Mouse (Mus musculus) G1E (cell line): ENCODE measurements around the gene Rptor. TPM values are rescaled to one million over a fixed set of nuclear protein-coding genes. Genes with fewer than 3 reads are reported as not detected.

ENCODE experiments used
- ATAC-seq: 2 replicates; pipeline ENCODE4 v1.8.0; 2016; ENCODE audit warnings: mild to moderate bottlenecking; ENCODE audit not compliant: insufficient number of reproducible peaks, poor library complexity, low FRiP score, severe bottlenecking; ENCODE audit errors: extremely low read depth
- DNase-seq: peaks from one replicate; pipeline ENCODE4 v3.0.0; 2012; ENCODE audit warnings: low spot score
- H3K27me3 ChIP-seq: 2 replicates; pipeline ENCODE4 v1.6.1; 2012; ENCODE audit warnings: mild to moderate bottlenecking, low read length, inconsistent platforms; ENCODE audit not compliant: insufficient read depth
- H3K36me3 ChIP-seq: replicated peaks from 2 replicates; pipeline ENCODE3; 2012; ENCODE audit warnings: mild to moderate bottlenecking, inconsistent platforms
- H3K4me1 ChIP-seq: 2 replicates; pipeline ENCODE4 v1.6.1; 2012; ENCODE audit warnings: low read depth, low read length, inconsistent platforms, mixed read lengths; ENCODE audit not compliant: insufficient read depth
- H3K4me3 ChIP-seq: 2 replicates; pipeline ENCODE4 v1.5.1; 2012; ENCODE audit warnings: low read depth, mild to moderate bottlenecking, inconsistent platforms, low read length, moderate library complexity, mixed read lengths
- H3K9me3 ChIP-seq: replicated peaks from 2 replicates; pipeline ENCODE4 v1.6.1; 2012; ENCODE audit warnings: inconsistent platforms
- CTCF ChIP-seq: IDR thresholded peaks from 2 replicates; pipeline ENCODE4 v1.5.1; 2012; ENCODE audit warnings: low read depth, low read length, inconsistent platforms, mixed read lengths
- GATA1 ChIP-seq: IDR thresholded peaks from 2 replicates; pipeline ENCODE4 v1.6.1; 2012; ENCODE audit warnings: borderline replicate concordance, low read length, inconsistent platforms, mixed read lengths
- GATA2 ChIP-seq: IDR thresholded peaks from 2 replicates; pipeline ENCODE4 v1.6.1; 2012; ENCODE audit warnings: low read depth, low read length, inconsistent platforms, borderline replicate concordance
- POLR2AphosphoS5 ChIP-seq: IDR thresholded peaks from 2 replicates; pipeline ENCODE4 v1.6.1; 2012; ENCODE audit warnings: low read depth, low read length, inconsistent platforms; ENCODE audit not compliant: insufficient replicate concordance
- TAL1 ChIP-seq: conservative IDR thresholded peaks from 2 replicates; pipeline ENCODE4 v1.6.1; 2012; ENCODE audit warnings: low read depth, low read length, inconsistent platforms, mixed read lengths
- polyA plus RNA-seq: library from polyadenylated mRNA; stranded (reverse); fragments of >175 nt; gene quantifications from 2 replicates; pipeline ENCODE4 v1.2.3, GENCODE M21; 2012
- total RNA-seq, 2 experiments: library from RNA; stranded (forward) in 1 of 2; stranded (reverse) in 1 of 2; fragments of 200-1000 nt in 1 of 2; fragments of >200 nt in 1 of 2; fragmentation: Nextera tagmentation in 1 of 2; gene quantifications; 2 replicates each; pipeline ENCODE4 v1.2.3; 2014 to 2017

Gene Rptor
- total and polyA plus RNA-seq, 3 experiments = 17.9 to 51.9 (median 46.5) TPM

- no peak for DNase-seq
- TF ChIP-seq GATA2 (no peak), CTCF (peak; percentile 34; the same call in 1 of the 2 replicates)
Measured at GRCm38 (mm10) chr11:119627243-119627642, 24.5 kb downstream of the Rptor start.

GRCm38 (mm10) chr11:119629072-119629471 lies 26.4 kb downstream of the Rptor start:
- no peak for ATAC-seq
- Histone ChIP-seq H3K36me3 (peaks cover 73% of the 10 kb centered on the region), H3K9me3 (no peaks in the 10 kb centered on the region), H3K27me3 (no peaks in the 10 kb centered on the region), H3K4me3 (no peak overlapping the region), H3K4me1 (peaks cover 37% of the 10 kb centered on the region)
- DNase-seq = no peak
- no peak for TF ChIP-seq TAL1
- no peak for TF ChIP-seq GATA1
- TF ChIP-seq GATA2 = no peak
- no peak for TF ChIP-seq POLR2AphosphoS5
- no peak for TF ChIP-seq CTCF

More at GRCm38 (mm10) chr11:119627243-119627642, 24.5 kb downstream of the Rptor start:
- Histone ChIP-seq H3K4me3 (no peak overlapping the region), H3K27me3 (no peaks in the 10 kb centered on the region), H3K36me3 (peaks cover 76% of the 10 kb centered on the region), H3K9me3 (no peaks in the 10 kb centered on the region), H3K4me1 (peaks cover 45% of the 10 kb centered on the region)
- ATAC-seq = no peak

GRCm38 (mm10) chr11:119630329-119630728 lies 27.6 kb downstream of the Rptor start:
- Histone ChIP-seq H3K27me3 (no peaks in the 10 kb centered on the region), H3K9me3 (no peaks in the 10 kb centered on the region), H3K4me3 (no peak overlapping the region), H3K4me1 (peaks cover 36% of the 10 kb centered on the region), H3K36me3 (peaks cover 73% of the 10 kb centered on the region)
- ATAC-seq = no peak
- no peak for DNase-seq
- TF ChIP-seq GATA1 (no peak), CTCF (no peak), TAL1 (no peak), POLR2AphosphoS5 (no peak), GATA2 (no peak)

- Histone ChIP-seq H3K9me3 (no peaks in the 10 kb centered on the region), H3K4me3 (no peak overlapping the region), H3K36me3 (peaks cover 72% of the 10 kb centered on the region), H3K4me1 (peaks cover 32% of the 10 kb centered on the region), H3K27me3 (no peaks in the 10 kb centered on the region)
- no peak for DNase-seq
- TF ChIP-seq TAL1 (no peak), CTCF (no peak)
- ATAC-seq = no peak
Measured at GRCm38 (mm10) chr11:119631222-119631870, 28.6 kb downstream of the Rptor start.

- H3K36me3 ChIP-seq = peaks cover 71% of the 10 kb centered on the region
- H3K4me3 ChIP-seq = no peak overlapping the region
- peaks cover 41% of the 10 kb centered on the region for H3K4me1 ChIP-seq
- ATAC-seq (no peak), DNase-seq (no peak)
- H3K9me3 ChIP-seq = no peaks in the 10 kb centered on the region
- H3K27me3 ChIP-seq = no peaks in the 10 kb centered on the region
- no peak for TF ChIP-seq GATA2
- TF ChIP-seq POLR2AphosphoS5 = no peak
- TF ChIP-seq CTCF = no peak
- no peak for TF ChIP-seq GATA1
- no peak for TF ChIP-seq TAL1
Measured at GRCm38 (mm10) chr11:119636371-119636883, 33.7 kb downstream of the Rptor start.

GRCm38 (mm10) chr11:119637519-119637918 lies 34.8 kb downstream of the Rptor start:
- Histone ChIP-seq H3K4me3 (no peak overlapping the region), H3K9me3 (no peaks in the 10 kb centered on the region), H3K4me1 (peaks cover 45% of the 10 kb centered on the region), H3K27me3 (no peaks in the 10 kb centered on the region), H3K36me3 (peaks cover 75% of the 10 kb centered on the region)
- TF ChIP-seq GATA1 (no peak), POLR2AphosphoS5 (no peak), GATA2 (no peak), TAL1 (no peak), CTCF (no peak)
- ATAC-seq (no peak), DNase-seq (no peak)

- H3K4me3 ChIP-seq = no peak overlapping the region
Measured at GRCm38 (mm10) chr11:119640491-119640890, 37.8 kb downstream of the Rptor start.

More at GRCm38 (mm10) chr11:119640491-119640890, 37.8 kb downstream of the Rptor start:
- TF ChIP-seq CTCF = no peak
- no peak for TF ChIP-seq GATA1
- TF ChIP-seq TAL1 = no peak
- TF ChIP-seq GATA2 = no peak
- no peak for TF ChIP-seq POLR2AphosphoS5
- H3K36me3 ChIP-seq = peaks cover 81% of the 10 kb centered on the region
- H3K9me3 ChIP-seq = no peaks in the 10 kb centered on the region
- H3K4me1 ChIP-seq = peaks cover 47% of the 10 kb centered on the region
- ATAC-seq (no peak), DNase-seq (no peak)
- H3K27me3 ChIP-seq = no peaks in the 10 kb centered on the region
